Mouse (Mus musculus): ENCODE measurements around the gene Pde4c.
A peak's percentile ranks its signal among the peaks of the same experiment; 100 is the strongest.

Gene Pde4c

GRCm38 (mm10) chr8:70720739-70721138 lies 2.8 kb upstream of the Pde4c start:
- DNase-seq (ENCODE audit: low spot score in 2 of 2) = peak; percentile 72 to 78

GRCm38 (mm10) chr8:70721601-70722000 lies 1.9 kb upstream of the Pde4c start:
- no peak for DNase-seq (ENCODE audit: low spot score in 2 of 2)

- DNase-seq (ENCODE audit: low spot score in 2 of 2) = no peak
Observed at GRCm38 (mm10) chr8:70724216-70724615, 696 bp downstream of the Pde4c start.

GRCm38 (mm10) chr8:70725792-70726447 lies 2.4 kb downstream of the Pde4c start:
- DNase-seq (ENCODE audit: low spot score in 2 of 2) = no peak

GRCm38 (mm10) chr8:70726721-70727120 lies 3.2 kb downstream of the Pde4c start:
- no peak for DNase-seq (ENCODE audit: low spot score in 2 of 2)

GRCm38 (mm10) chr8:70729808-70730475 lies 6.4 kb downstream of the Pde4c start:
- no peak for DNase-seq (ENCODE audit: low spot score in 2 of 2)

GRCm38 (mm10) chr8:70730956-70731355 lies 7.4 kb downstream of the Pde4c start:
- DNase-seq (ENCODE audit: low spot score in 2 of 2) = no peak

GRCm38 (mm10) chr8:70737705-70738104 lies 14.2 kb downstream of the Pde4c start:
- no peak for DNase-seq (ENCODE audit: low spot score in 2 of 2)

GRCm38 (mm10) chr8:70738211-70738610 lies 14.7 kb downstream of the Pde4c start:
- no peak for DNase-seq (ENCODE audit: low spot score in 2 of 2)

GRCm38 (mm10) chr8:70741661-70742060 lies 18.1 kb downstream of the Pde4c start:
- no peak for DNase-seq (ENCODE audit: low spot score in 2 of 2)

GRCm38 (mm10) chr8:70742176-70742575 lies 18.7 kb downstream of the Pde4c start:
- no peak for DNase-seq (ENCODE audit: low spot score in 2 of 2)

GRCm38 (mm10) chr8:70742981-70743655 lies 19.6 kb downstream of the Pde4c start:
- DNase-seq (ENCODE audit: low spot score in 2 of 2) = no peak

GRCm38 (mm10) chr8:70743656-70744590 lies 20.4 kb downstream of the Pde4c start:
- DNase-seq (ENCODE audit: low spot score in 2 of 2) = no peak

- no peak for DNase-seq (ENCODE audit: low spot score in 2 of 2)
Observed at GRCm38 (mm10) chr8:70744806-70745205, 21.3 kb downstream of the Pde4c start.

GRCm38 (mm10) chr8:70745691-70746220 lies 22.2 kb downstream of the Pde4c start:
- no peak for DNase-seq (ENCODE audit: low spot score in 2 of 2)

GRCm38 (mm10) chr8:70746676-70747075 lies 23.2 kb downstream of the Pde4c start:
- DNase-seq (ENCODE audit: low spot score in 2 of 2) = no peak

GRCm38 (mm10) chr8:70747211-70747890 lies 23.8 kb downstream of the Pde4c start:
- DNase-seq (ENCODE audit: low spot score in 2 of 2) = no peak

- DNase-seq (ENCODE audit: low spot score in 2 of 2) = no peak
Observed at GRCm38 (mm10) chr8:70748246-70749096, 25.0 kb downstream of the Pde4c start.

- DNase-seq (ENCODE audit: low spot score in 2 of 2) = no peak
Observed at GRCm38 (mm10) chr8:70749097-70749674, 25.7 kb downstream of the Pde4c start.
